In genomic region chr5:139408511-139408910, GRCm38 (mm10) we compare ENCODE assay signal across 13 mouse cellular contexts. TPM values are rescaled to one million over a fixed set of nuclear protein-coding genes. Genes with fewer than 3 reads are reported as not detected.
DNase-seq lines count a peak whose midpoint lies in the region; ATAC-seq and TF ChIP-seq lines count a peak whose summit lies in the region.
"Had no signal": no experiment of that assay in that cellular context is flagged by ENCODE, and none has a peak within 500 bp of the region (broad histone marks: within the 10 kb centered on the region; RNA-seq: fewer than 3 reads in every experiment).

No protein-coding gene starts in this region.

- no peak overlapping the region for H3K4me3 ChIP-seq in heart, adult 2 months
- no peak overlapping the region for H3K4me3 ChIP-seq in heart, embryonic 11.5 days (ENCODE audit: low read depth, low read length)
- H3K4me3 ChIP-seq in liver, adult 2 months (ENCODE audit: insufficient read depth, low read depth, low read length), result no peak overlapping the region
- H3K4me3 ChIP-seq in brown adipose tissue, adult 24 weeks (ENCODE audit: insufficient read depth, low read depth, low read length), result no peak overlapping the region
- H3K4me3 ChIP-seq in macrophage (ENCODE audit: inconsistent target), result peak overlapping the region; percentile 67
- H3K4me3 ChIP-seq in intestine, postnatal 0 days (ENCODE audit: low read depth, low read length), result no peak overlapping the region
- H3K4me3 ChIP-seq: forebrain, embryonic 15.5 days; intestine, embryonic 15.5 days; lung, embryonic 15.5 days; neural tube, embryonic 15.5 days had no signal

- peaks cover 31% of the 10 kb centered on the region for H3K4me1 ChIP-seq in heart, adult 2 months (ENCODE audit: control insufficient read depth, insufficient read depth, low read length)
- H3K4me1 ChIP-seq in heart, embryonic 11.5 days (ENCODE audit: control insufficient read depth, insufficient read depth, low read length), result peaks cover 29% of the 10 kb centered on the region
- H3K4me1 ChIP-seq in liver, adult 2 months (ENCODE audit: control insufficient read depth, insufficient read depth, low read length), result no peaks in the 10 kb centered on the region
- peaks cover 51% of the 10 kb centered on the region for H3K4me1 ChIP-seq in brown adipose tissue, adult 24 weeks (ENCODE audit: control insufficient read depth, insufficient read depth, insufficient read length, low read length)
- 0 out of 2 replicates have a peak, but pooled peaks cover 5% of the 10 kb centered on the region for H3K4me1 ChIP-seq in intestine, postnatal 0 days (replicated peaks; ENCODE audit: control insufficient read depth, insufficient read depth, low read length)
- H3K4me1 ChIP-seq: forebrain, embryonic 15.5 days had no signal

- H3K27me3 ChIP-seq in heart, adult 2 months (ENCODE audit: control insufficient read depth, insufficient read depth, low read length), result no peaks in the 10 kb centered on the region
- peaks cover 19% of the 10 kb centered on the region for H3K27me3 ChIP-seq in heart, embryonic 11.5 days (ENCODE audit: control insufficient read depth, insufficient read depth, low read length)
- H3K27me3 ChIP-seq in liver, adult 2 months (ENCODE audit: control insufficient read depth, insufficient read depth, low read length), result no peaks in the 10 kb centered on the region
- H3K27me3 ChIP-seq in intestine, postnatal 0 days (replicated peaks; ENCODE audit: control insufficient read depth, insufficient read depth, low read length), result no peaks in the 10 kb centered on the region
- H3K27me3 ChIP-seq: forebrain, embryonic 15.5 days; intestine, embryonic 15.5 days; lung, embryonic 15.5 days; neural tube, embryonic 15.5 days had no signal

- H3K9ac ChIP-seq in heart, adult 2 months (ENCODE audit: low read depth, low read length), result no peak overlapping the region; the same call in 1 of the 2 replicates
- H3K9ac ChIP-seq in heart, embryonic 11.5 days (ENCODE audit: low read depth, low read length), result no peak overlapping the region
- no peak overlapping the region for H3K9ac ChIP-seq in liver, adult 2 months (ENCODE audit: low read depth, low read length)
- H3K9ac ChIP-seq in intestine, postnatal 0 days (ENCODE audit: low read depth, low read length), result no peak overlapping the region
- H3K9ac ChIP-seq: forebrain, embryonic 15.5 days; intestine, embryonic 15.5 days; lung, embryonic 15.5 days; neural tube, embryonic 15.5 days had no signal

- peak; percentile 60 to 68 for DNase-seq in heart, adult 2 months
- DNase-seq in liver, adult 2 months (ENCODE audit: extremely low read depth, low read depth, low spot score), result peak; percentile 40
- DNase-seq in liver, result no peak
- DNase-seq in embryo, embryonic 11 days, result no peak
- DNase-seq: cerebellum, postnatal 25 days had no signal

- intact Hi-C loops in heart, adult 2 months (cut with DNase I), result loop anchor here (2.0 to 5.0 kb wide), 2 partner anchors 22 to 54 kb away; partner anchors contain the start of gene 3110082I17Rik

- no peaks in the 10 kb centered on the region for H3K9me3 ChIP-seq in heart, embryonic 11.5 days (replicated peaks; ENCODE audit: control insufficient read depth, low read length)
- H3K9me3 ChIP-seq in intestine, postnatal 0 days (ENCODE audit: control insufficient read depth), result no peaks in the 10 kb centered on the region
- H3K9me3 ChIP-seq: forebrain, embryonic 15.5 days; intestine, embryonic 15.5 days; lung, embryonic 15.5 days; neural tube, embryonic 15.5 days had no signal

- 0 out of 2 replicates have a peak, but pooled peaks have one; percentile 34 for TF ChIP-seq EP300 in heart, adult 2 months (IDR thresholded peaks at IDR 0.05; ENCODE audit: insufficient read depth, low read depth, low read length)

- peak; percentile 55; the same call in 1 of the 2 replicates for TF ChIP-seq POLR2A in heart, adult 2 months (IDR thresholded peaks at IDR 0.05; ENCODE audit: insufficient read depth, low read depth, low read length)
- TF ChIP-seq POLR2A in liver, adult 2 months (IDR thresholded peaks at IDR 0.05; ENCODE audit: extremely low read depth, insufficient read depth, low read length), result no peak

- no peak for ATAC-seq in heart, embryonic 11.5 days (replicated peaks; ENCODE audit: insufficient number of reproducible peaks, low FRiP score, low TSS enrichment)
- ATAC-seq in intestine, postnatal 0 days, result no peak
- ATAC-seq: forebrain, embryonic 15.5 days had no signal

- H3K36me3 ChIP-seq in heart, adult 2 months (ENCODE audit: control insufficient read depth, insufficient read depth, low read length), result peaks cover 3% of the 10 kb centered on the region; the same call in 1 of the 2 replicates
- no peaks in the 10 kb centered on the region for H3K36me3 ChIP-seq in heart, embryonic 11.5 days (ENCODE audit: control insufficient read depth, insufficient read depth, low read length)
- no peaks in the 10 kb centered on the region for H3K36me3 ChIP-seq in liver, adult 2 months (ENCODE audit: control insufficient read depth, insufficient read depth, low read length)
- H3K36me3 ChIP-seq in macrophage (ENCODE audit: inconsistent target), result no peaks in the 10 kb centered on the region
- H3K36me3 ChIP-seq in intestine, postnatal 0 days (ENCODE audit: control insufficient read depth, insufficient read depth), result no peaks in the 10 kb centered on the region
- H3K36me3 ChIP-seq: forebrain, embryonic 15.5 days; intestine, embryonic 15.5 days; lung, embryonic 15.5 days; neural tube, embryonic 15.5 days had no signal

- WGBS in heart, adult 2 months, result 43% methylated on average over 7 of the region's 7 CpGs
- 83% methylated on average over 7 of the region's 7 CpGs for WGBS in heart, embryonic 11.5 days (ENCODE audit: insufficient replicate concordance)
- 80% methylated on average over 7 of the region's 7 CpGs for WGBS in liver, adult 2 months
- 6% methylated on average over 5 of the region's 7 CpGs for WGBS in macrophage (ENCODE audit: missing documents)
- 82% methylated on average over 7 of the region's 7 CpGs for WGBS in intestine, postnatal 0 days

- 0 out of 2 replicates have a peak, but pooled peaks cover 2% of the 10 kb centered on the region for H3K79me2 ChIP-seq in heart, adult 2 months (replicated peaks; ENCODE audit: control insufficient read depth, insufficient read depth, low read length)
- no peaks in the 10 kb centered on the region for H3K79me2 ChIP-seq in liver, adult 2 months (ENCODE audit: control insufficient read depth, insufficient read depth, low read length)
- peaks cover 48% of the 10 kb centered on the region for H3K79me2 ChIP-seq in macrophage (ENCODE audit: inconsistent target)

- TF ChIP-seq CTCF in heart, adult 2 months (IDR thresholded peaks at IDR 0.05), result peak; percentile 47
- no peak for TF ChIP-seq CTCF in liver, adult 2 months (IDR thresholded peaks at IDR 0.05; ENCODE audit: low read depth, low read length)
- TF ChIP-seq CTCF in intestine, postnatal 0 days (IDR thresholded peaks at IDR 0.05; ENCODE audit: low read depth), result no peak

- H3K27ac ChIP-seq in heart, adult 2 months, result peak overlapping the region; percentile 80
- H3K27ac ChIP-seq in heart, embryonic 11.5 days (ENCODE audit: low read depth, low read length), result no peak overlapping the region
- no peak overlapping the region for H3K27ac ChIP-seq in liver, adult 2 months (replicated peaks; ENCODE audit: insufficient read depth, low read depth, low read length)
- peak overlapping the region; percentile 92; the same call in 1 of the 2 replicates for H3K27ac ChIP-seq in brown adipose tissue, adult 24 weeks (replicated peaks; ENCODE audit: low read depth, low read length)
- H3K27ac ChIP-seq in macrophage, result peak overlapping the region; percentile 97
- no peak overlapping the region for H3K27ac ChIP-seq in intestine, postnatal 0 days (ENCODE audit: low read depth, low read length)
- H3K27ac ChIP-seq: forebrain, embryonic 15.5 days; neural tube, embryonic 15.5 days had no signal

- H3K4me2 ChIP-seq in heart, embryonic 11.5 days, result no peak overlapping the region
- no peak overlapping the region for H3K4me2 ChIP-seq in intestine, postnatal 0 days (replicated peaks; ENCODE audit: low read depth)
- H3K4me2 ChIP-seq: forebrain, embryonic 15.5 days; intestine, embryonic 15.5 days; lung, embryonic 15.5 days; neural tube, embryonic 15.5 days had no signal

RNA-seq across cellular contexts. Expression of gene C130050O18Rik, which starts 3.4 kb away (rescaled TPM):
- 1 to 10 TPM in 1 of 2 experiments, under 1 TPM in 1; 0.68 to 1.1 TPM for total RNA-seq in heart, adult 2 months (2021)
- 0.98 and 1.1 TPM in 2 replicates for polyA plus RNA-seq in heart, adult 2 months (2012; rRNA removed)
- polyA plus RNA-seq in heart, embryonic 11.5 days (2014; fragmentation: Nextera tagmentation; extraction: Ambion mirVana), result 0.17 and 0.21 TPM in 2 replicates
- 0.18 and 0.54 TPM in 2 replicates for total RNA-seq in liver, adult 2 months (2014; rRNA removed)
- 0.56 and 1.6 TPM in 2 replicates for polyA plus RNA-seq in liver, adult 2 months (2012; rRNA removed)
- polyA plus RNA-seq in brown adipose tissue, adult 24 weeks (2012; ENCODE audit: insufficient read depth, insufficient read length, missing spikeins), result 1.3 TPM in 1 of 2 replicates, not detected in the other
- 10 to 100 TPM in 4 of 26 experiments, 1 to 10 TPM in 16, under 1 TPM in 4, not detected in 2; 0.41 to 20.1 (median 4.7) TPM for total RNA-seq in macrophage (2018; cell fraction: chromatin; rRNA removed)
- total RNA-seq in macrophage (2018; cell fraction: cytosol; rRNA removed), result 10 to 100 TPM in 5 of 26 experiments, 1 to 10 TPM in 21; 1.4 to 11.9 (median 5.5) TPM
- 10 to 100 TPM in 6 of 26 experiments, 1 to 10 TPM in 19, not detected in 1; 2.1 to 17.8 (median 7.3) TPM for total RNA-seq in macrophage (2018; cell fraction: nucleus; rRNA removed)
- 3.5 to 9.1 TPM (median 7.6 TPM) in 3 replicates for polyA plus RNA-seq in macrophage (2018)
- polyA plus RNA-seq in intestine, postnatal 0 days (2015; fragmentation: Nextera tagmentation; extraction: Ambion mirVana), result 0.76 and 1.4 TPM in 2 replicates

RNA-seq across cellular contexts. Expression of gene Gper1, which starts 14.4 kb away (rescaled TPM):
- 1 to 10 TPM; 1.4 to 1.5 TPM for total RNA-seq in heart, adult 2 months (2021)
- polyA plus RNA-seq in heart, adult 2 months (2012; rRNA removed), result 2.0 and 4.9 TPM in 2 replicates
- polyA plus RNA-seq in heart, embryonic 11.5 days (2014; fragmentation: Nextera tagmentation; extraction: Ambion mirVana), result 0.57 and 0.72 TPM in 2 replicates
- total RNA-seq in liver, adult 2 months (2014; rRNA removed), result 0.07 TPM in 1 of 2 replicates, not detected in the other
- 0.02 and 0.05 TPM in 2 replicates for polyA plus RNA-seq in liver, adult 2 months (2012; rRNA removed)
- polyA plus RNA-seq in brown adipose tissue, adult 24 weeks (2012; ENCODE audit: insufficient read depth, insufficient read length, missing spikeins), result 1.8 TPM in 1 of 2 replicates, not detected in the other
- 1 to 10 TPM in 1 of 26 experiments, under 1 TPM in 1, not detected in 24; 0.33 to 1.3 TPM for total RNA-seq in macrophage (2018; cell fraction: chromatin; rRNA removed)
- total RNA-seq in macrophage (2018; cell fraction: cytosol; rRNA removed), result not detected
- not detected for total RNA-seq in macrophage (2018; cell fraction: nucleus; rRNA removed)
- polyA plus RNA-seq in macrophage (2018), result not detected in 3 replicates
- polyA plus RNA-seq in intestine, postnatal 0 days (2015; fragmentation: Nextera tagmentation; extraction: Ambion mirVana), result 1.1 and 1.3 TPM in 2 replicates

RNA-seq across cellular contexts. Expression of gene Gpr146, which starts 31.0 kb away (rescaled TPM):
- 10 to 100 TPM; 42.9 to 56.6 TPM for total RNA-seq in heart, adult 2 months (2021)
- polyA plus RNA-seq in heart, adult 2 months (2012; rRNA removed), result 62.4 and 77.0 TPM in 2 replicates
- 7.2 and 7.5 TPM in 2 replicates for polyA plus RNA-seq in heart, embryonic 11.5 days (2014; fragmentation: Nextera tagmentation; extraction: Ambion mirVana)
- total RNA-seq in liver, adult 2 months (2014; rRNA removed), result 36.5 and 57.1 TPM in 2 replicates
- 43.5 and 70.7 TPM in 2 replicates for polyA plus RNA-seq in liver, adult 2 months (2012; rRNA removed)
- polyA plus RNA-seq in brown adipose tissue, adult 24 weeks (2012; ENCODE audit: insufficient read depth, insufficient read length, missing spikeins), result 18.1 and 19.7 TPM in 2 replicates
- 10 to 100 TPM in 10 of 26 experiments, 1 to 10 TPM in 13, under 1 TPM in 3; 0.91 to 39.6 (median 5.6) TPM for total RNA-seq in macrophage (2018; cell fraction: chromatin; rRNA removed)
- 10 to 100 TPM in 20 of 26 experiments, 1 to 10 TPM in 6; 3.7 to 41.6 (median 20.4) TPM for total RNA-seq in macrophage (2018; cell fraction: cytosol; rRNA removed)
- total RNA-seq in macrophage (2018; cell fraction: nucleus; rRNA removed), result 10 to 100 TPM in 19 of 26 experiments, 1 to 10 TPM in 7; 4.5 to 63.6 (median 13.4) TPM
- 14.0 to 34.3 TPM (median 20.6 TPM) in 3 replicates for polyA plus RNA-seq in macrophage (2018)
- 2.5 and 2.6 TPM in 2 replicates for polyA plus RNA-seq in intestine, postnatal 0 days (2015; fragmentation: Nextera tagmentation; extraction: Ambion mirVana)

RNA-seq across cellular contexts. Expression of gene 3110082I17Rik, which starts 51.8 kb away (rescaled TPM):
- total RNA-seq in heart, adult 2 months (2021), result 1 to 10 TPM; 4.9 to 5.6 TPM
- 5.4 and 5.7 TPM in 2 replicates for polyA plus RNA-seq in heart, adult 2 months (2012; rRNA removed)
- 19.3 and 21.9 TPM in 2 replicates for polyA plus RNA-seq in heart, embryonic 11.5 days (2014; fragmentation: Nextera tagmentation; extraction: Ambion mirVana)
- 1.6 and 2.6 TPM in 2 replicates for total RNA-seq in liver, adult 2 months (2014; rRNA removed)
- 2.2 and 7.4 TPM in 2 replicates for polyA plus RNA-seq in liver, adult 2 months (2012; rRNA removed)
- polyA plus RNA-seq in brown adipose tissue, adult 24 weeks (2012; ENCODE audit: insufficient read depth, insufficient read length, missing spikeins), result 3.5 and 6.0 TPM in 2 replicates
- 10 to 100 TPM in 17 of 26 experiments, 1 to 10 TPM in 8, under 1 TPM in 1; 0.88 to 24.9 (median 13.5) TPM for total RNA-seq in macrophage (2018; cell fraction: chromatin; rRNA removed)
- total RNA-seq in macrophage (2018; cell fraction: cytosol; rRNA removed), result 10 to 100 TPM in 23 of 26 experiments, 1 to 10 TPM in 3; 9.7 to 21.9 (median 13.3) TPM
- total RNA-seq in macrophage (2018; cell fraction: nucleus; rRNA removed), result 10 to 100 TPM in 12 of 26 experiments, 1 to 10 TPM in 14; 1.7 to 30.0 (median 9.4) TPM
- 12.7 to 32.4 TPM (median 24.1 TPM) in 3 replicates for polyA plus RNA-seq in macrophage (2018)
- 8.3 and 8.5 TPM in 2 replicates for polyA plus RNA-seq in intestine, postnatal 0 days (2015; fragmentation: Nextera tagmentation; extraction: Ambion mirVana)

RNA-seq across cellular contexts. Expression of gene Cyp2w1, which starts 56.1 kb away (rescaled TPM):
- total RNA-seq in heart, adult 2 months (2021), result not detected
- not detected in 2 replicates for polyA plus RNA-seq in heart, adult 2 months (2012; rRNA removed)
- not detected in 2 replicates for polyA plus RNA-seq in heart, embryonic 11.5 days (2014; fragmentation: Nextera tagmentation; extraction: Ambion mirVana)
- total RNA-seq in liver, adult 2 months (2014; rRNA removed), result not detected in 2 replicates
- polyA plus RNA-seq in liver, adult 2 months (2012; rRNA removed), result not detected in 2 replicates
- polyA plus RNA-seq in brown adipose tissue, adult 24 weeks (2012; ENCODE audit: insufficient read depth, insufficient read length, missing spikeins), result not detected in 2 replicates
- not detected for total RNA-seq in macrophage (2018; cell fraction: chromatin; rRNA removed)
- not detected for total RNA-seq in macrophage (2018; cell fraction: cytosol; rRNA removed)
- not detected for total RNA-seq in macrophage (2018; cell fraction: nucleus; rRNA removed)
- not detected in 3 replicates for polyA plus RNA-seq in macrophage (2018)
- polyA plus RNA-seq in intestine, postnatal 0 days (2015; fragmentation: Nextera tagmentation; extraction: Ambion mirVana), result 15.8 and 18.1 TPM in 2 replicates
- polyA plus RNA-seq: forebrain, embryonic 15.5 days; lung, embryonic 15.5 days; neural tube, embryonic 15.5 days had no signal

Comparison
In these comparisons a context has a peak if more than half of its experiments do, and no peak if none do; other contexts are left out.
1. DNase-seq: peak in heart, adult 2 months (2 of 2) and liver, adult 2 months (single experiment); none in liver (single experiment) and embryo, embryonic 11 days (single experiment).
2. H3K27ac ChIP-seq: peak in heart, adult 2 months (single experiment), brown adipose tissue, adult 24 weeks (single experiment) and macrophage (single experiment); none in heart, embryonic 11.5 days (single experiment), liver, adult 2 months (single experiment) and intestine, postnatal 0 days (single experiment).